Mouse (Mus musculus) hindbrain, postnatal 0 days (tissue): ENCODE results near the gene Dars. TPM values are rescaled to one million over a fixed set of nuclear protein-coding genes. Genes with fewer than 3 reads are reported as not detected.

Experiments
- ATAC-seq: fragments of 200-750 bp; cut with Nextera tagmentation; 2 replicates; pipeline ENCODE4 v1.8.0; 2017; ENCODE audit warnings: mild to moderate bottlenecking, moderate TSS enrichment, moderate library complexity
- DNase-seq: peaks from one replicate; pipeline ENCODE4 v3.0.0-alpha.2; 2015; ENCODE audit warnings: low spot score
- H3K27ac ChIP-seq: fragments of 300-500 bp; sonication (generic); 2 replicates; pipeline ENCODE4 v1.5.1; 2014; ENCODE audit warnings: mild to moderate bottlenecking
- H3K27me3 ChIP-seq: fragments of 300-500 bp; sonication (generic); 2 replicates; pipeline ENCODE4 v1.6.1; 2014; ENCODE audit warnings: low read length, mixed read lengths; ENCODE audit not compliant: insufficient read depth
- H3K36me3 ChIP-seq: fragments of 300-500 bp; sonication (generic); 2 replicates; pipeline ENCODE4 v1.6.1; 2014; ENCODE audit warnings: low read length, mixed read lengths; ENCODE audit not compliant: insufficient read depth
- H3K4me1 ChIP-seq: fragments of 300-500 bp; sonication (generic); 2 replicates; pipeline ENCODE4 v1.6.1; 2014; ENCODE audit warnings: antibody characterized with exemption, low read length, mixed read lengths; ENCODE audit not compliant: insufficient read depth
- H3K4me2 ChIP-seq: fragments of 300-500 bp; sonication (generic); 2 replicates; pipeline ENCODE4 v1.6.1; 2014; ENCODE audit warnings: low read depth, mild to moderate bottlenecking, low read length, moderate library complexity, mixed read lengths
- H3K4me3 ChIP-seq: fragments of 300-500 bp; sonication (generic); 2 replicates; pipeline ENCODE4 v1.5.1; 2014; ENCODE audit warnings: low read length
- H3K9ac ChIP-seq: fragments of 300-500 bp; sonication (generic); replicated peaks from 2 replicates; pipeline ENCODE4 v1.6.1; 2014; ENCODE audit warnings: mild to moderate bottlenecking, low read length, moderate library complexity, mixed read lengths
- H3K9me3 ChIP-seq: fragments of 300-500 bp; sonication (generic); 2 replicates; pipeline ENCODE4 v1.6.1; 2016; ENCODE audit warnings: low read length, mixed read lengths
- CTCF ChIP-seq: IDR thresholded peaks from 2 replicates; pipeline ENCODE4 v1.5.1; 2016; ENCODE audit warnings: antibody characterized with exemption, control low read depth, low read depth
- WGBS: fragments of 180-500 bp; shearing (Covaris S2); extraction: QIAGEN DNeasy Blood & Tissue Kit; methylation state at CpG from one replicate; pipeline ENCODE4 v1.1.7; 2014; 5-methylcytosine and 5-hydroxymethylcytosine counted together
- polyA plus RNA-seq: library from polyadenylated mRNA; unstranded; fragments of >200 nt; fragmentation: Nextera tagmentation; extraction: Ambion mirVana; gene quantifications from 2 replicates; pipeline ENCODE4 v1.2.1, GENCODE M21; 2015
- total RNA-seq: library from RNA; depleted of rRNA; stranded (reverse); fragments of >200 nt; gene quantifications from 2 replicates; pipeline ENCODE4 v1.2.3, GENCODE M21; 2014

Dars gene
- total and polyA plus RNA-seq, 2 experiments from 2014 or later: 53.8 to 130 TPM

- H3K4me2 ChIP-seq: no peak overlapping the region
- no peak for ATAC-seq
- WGBS: 40% methylated on average over 5 of the region's 5 CpGs
Observed at GRCm38 (mm10) chr1:128441129-128441473, 23.9 kb upstream of the Dars start.

DNA sequence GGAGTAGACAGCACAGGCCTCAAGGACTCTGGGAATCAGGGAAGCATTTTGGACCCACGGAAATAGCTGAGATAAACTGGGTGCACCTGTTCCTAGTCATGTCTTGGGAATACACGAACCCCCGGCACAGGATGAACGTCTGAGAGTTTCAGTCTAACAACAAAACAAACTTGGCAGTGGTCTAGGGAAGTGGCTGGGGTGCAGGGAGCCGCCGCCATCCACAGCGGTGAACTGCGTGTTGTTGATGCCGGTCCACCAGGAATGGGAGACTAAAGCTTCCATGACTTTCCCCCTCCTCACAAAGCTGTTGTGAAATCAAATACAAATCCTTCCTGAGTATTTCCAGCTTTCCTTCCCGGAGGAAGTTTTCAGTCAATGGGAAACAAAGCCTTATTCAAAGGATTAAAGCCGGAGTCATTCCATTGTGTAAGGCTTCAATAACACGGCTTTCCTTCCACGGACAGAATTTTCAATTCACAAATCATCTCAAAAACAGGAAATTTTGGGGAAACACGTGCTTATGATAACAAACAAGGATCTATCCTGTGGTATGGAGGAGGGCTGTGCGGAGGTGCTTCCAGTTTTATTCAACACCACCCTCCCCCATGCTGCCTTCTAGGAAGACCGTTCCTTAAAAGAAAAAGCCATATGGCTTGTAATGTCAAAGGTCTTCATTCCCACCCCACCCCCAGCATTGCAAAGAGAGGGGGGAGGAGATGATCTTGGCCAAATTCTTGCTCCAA, 23.4 kb upstream of the Dars start:
- no peaks in the 10 kb centered on the region for H3K36me3 ChIP-seq
- DNase-seq: no peak
- no peaks in the 10 kb centered on the region for H3K27me3 ChIP-seq
- H3K27ac ChIP-seq: no peak overlapping the region
- H3K4me2 ChIP-seq: no peak overlapping the region
- H3K4me1 ChIP-seq: no peaks in the 10 kb centered on the region
- no peak overlapping the region for H3K9ac ChIP-seq
- H3K4me3 ChIP-seq: no peak overlapping the region
- no peak for TF ChIP-seq CTCF
- 36% methylated on average over 16 of the region's 16 CpGs for WGBS
- no peak for ATAC-seq
- H3K9me3 ChIP-seq: no peaks in the 10 kb centered on the region

More at GRCm38 (mm10) chr1:128441129-128441473, 23.9 kb upstream of the Dars start:
- H3K36me3 ChIP-seq: no peaks in the 10 kb centered on the region
- H3K4me1 ChIP-seq: no peaks in the 10 kb centered on the region
- no peak for DNase-seq
- no peak overlapping the region for H3K4me3 ChIP-seq
- no peaks in the 10 kb centered on the region for H3K9me3 ChIP-seq
- H3K27ac ChIP-seq: no peak overlapping the region
- H3K9ac ChIP-seq: no peak overlapping the region
- no peaks in the 10 kb centered on the region for H3K27me3 ChIP-seq
- no peak for TF ChIP-seq CTCF

DNA sequence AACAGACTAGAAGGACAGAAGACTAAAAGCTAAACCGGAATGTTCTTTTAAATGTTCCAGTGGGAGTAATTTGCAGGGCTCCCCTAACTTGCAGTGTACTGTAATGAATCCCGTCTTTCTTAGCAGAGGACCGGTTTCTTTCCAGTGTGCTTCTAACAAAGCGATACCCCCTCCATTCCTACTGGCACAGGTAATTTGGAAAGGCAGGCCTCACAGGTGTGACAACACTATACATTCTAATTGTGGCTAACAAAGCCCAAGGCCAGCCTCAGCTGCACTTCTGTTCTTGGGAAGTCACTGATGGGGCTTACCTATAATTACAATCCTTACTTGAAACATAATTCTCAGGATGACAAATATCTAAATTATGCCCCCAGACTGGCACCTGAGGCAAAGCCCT, 22.4 kb upstream of the Dars start:
- H3K4me3 ChIP-seq: no peak overlapping the region
- no peak for ATAC-seq
- WGBS: 89% methylated on average over 4 of the region's 4 CpGs

DNA sequence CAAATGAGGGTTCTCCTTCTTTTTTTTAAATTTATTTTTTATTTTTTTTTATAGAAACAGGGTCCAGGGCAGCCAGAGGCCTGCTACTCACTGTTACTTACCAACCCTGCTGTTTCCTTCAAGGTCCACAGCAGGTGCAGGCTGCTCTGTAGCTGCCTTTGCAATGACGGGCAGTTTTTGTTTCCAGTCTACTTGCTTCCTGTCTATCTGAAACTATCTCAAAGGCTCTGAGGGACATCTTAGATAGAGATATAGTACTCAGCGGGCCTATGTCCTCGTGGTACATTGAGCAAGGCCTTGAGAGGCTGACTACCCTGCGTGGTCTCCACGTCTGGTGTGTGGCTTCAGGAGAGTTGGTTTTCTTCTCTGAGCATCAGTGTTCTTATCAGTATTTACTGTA, 21.4 kb upstream of the Dars start:
- no peak for DNase-seq
- TF ChIP-seq CTCF: no peak

More for the DNA sequence above, 22.4 kb upstream of the Dars start:
- H3K9ac ChIP-seq: no peak overlapping the region
- H3K27ac ChIP-seq: no peak overlapping the region
- H3K4me1 ChIP-seq: no peaks in the 10 kb centered on the region
- no peaks in the 10 kb centered on the region for H3K27me3 ChIP-seq
- DNase-seq: no peak
- H3K36me3 ChIP-seq: no peaks in the 10 kb centered on the region
- TF ChIP-seq CTCF: no peak
- no peaks in the 10 kb centered on the region for H3K9me3 ChIP-seq
- no peak overlapping the region for H3K4me2 ChIP-seq

GRCm38 (mm10) chr1:128437276-128437675, 20.1 kb upstream of the Dars start:
- ATAC-seq: no peak
- Histone ChIP-seq H3K27ac (no peak overlapping the region), H3K36me3 (no peaks in the 10 kb centered on the region), H3K4me1 (no peaks in the 10 kb centered on the region), H3K4me3 (no peak overlapping the region), H3K9me3 (no peaks in the 10 kb centered on the region), H3K4me2 (no peak overlapping the region), H3K9ac (no peak overlapping the region), H3K27me3 (no peaks in the 10 kb centered on the region)
- 65% methylated on average over 1 of the region's 1 CpGs for WGBS
- TF ChIP-seq CTCF: no peak
- DNase-seq: no peak

More for the DNA sequence above, 21.4 kb upstream of the Dars start:
- no peak overlapping the region for H3K9ac ChIP-seq
- no peaks in the 10 kb centered on the region for H3K9me3 ChIP-seq
- ATAC-seq: no peak
- no peak overlapping the region for H3K4me3 ChIP-seq
- no peak overlapping the region for H3K4me2 ChIP-seq
- H3K27ac ChIP-seq: no peak overlapping the region
- WGBS: 79% methylated on average over 5 of the region's 5 CpGs
- H3K36me3 ChIP-seq: no peaks in the 10 kb centered on the region
- no peaks in the 10 kb centered on the region for H3K27me3 ChIP-seq
- H3K4me1 ChIP-seq: no peaks in the 10 kb centered on the region

GRCm38 (mm10) chr1:128436015-128436414, 18.8 kb upstream of the Dars start:
- DNase-seq (no peak), ATAC-seq (no peak)
- TF ChIP-seq CTCF: no peak
- Histone ChIP-seq H3K27ac (no peak overlapping the region), H3K9ac (no peak overlapping the region), H3K4me1 (no peaks in the 10 kb centered on the region), H3K27me3 (no peaks in the 10 kb centered on the region), H3K4me3 (no peak overlapping the region), H3K9me3 (no peaks in the 10 kb centered on the region), H3K36me3 (no peaks in the 10 kb centered on the region), H3K4me2 (no peak overlapping the region)
- WGBS: 95% methylated on average over 3 of the region's 3 CpGs

DNA sequence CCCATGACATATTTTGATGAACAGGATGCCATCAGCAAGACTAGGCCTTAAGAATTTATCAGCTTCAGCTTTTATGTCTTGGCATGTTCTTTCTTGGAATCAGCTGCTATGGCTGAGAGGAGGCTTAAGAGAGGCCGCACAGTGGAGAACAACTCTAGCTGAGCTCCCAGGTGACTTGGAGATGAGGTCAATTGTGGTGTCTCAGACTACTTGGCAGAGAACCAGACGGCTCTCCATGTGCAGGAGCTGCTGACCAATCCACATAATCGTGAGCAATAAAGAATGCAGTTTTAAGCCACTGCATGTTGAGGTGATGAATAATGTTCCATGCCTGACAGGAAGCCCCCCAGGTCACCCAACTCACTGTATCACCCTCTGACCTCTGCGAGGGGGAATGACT, 18.4 kb upstream of the Dars start:
- no peak overlapping the region for H3K4me2 ChIP-seq
- H3K9me3 ChIP-seq: no peaks in the 10 kb centered on the region
- H3K27ac ChIP-seq: no peak overlapping the region
- H3K4me1 ChIP-seq: no peaks in the 10 kb centered on the region
- H3K36me3 ChIP-seq: no peaks in the 10 kb centered on the region
- no peaks in the 10 kb centered on the region for H3K27me3 ChIP-seq
- no peak overlapping the region for H3K9ac ChIP-seq
- H3K4me3 ChIP-seq: no peak overlapping the region
- ATAC-seq: no peak
- DNase-seq: no peak
- no peak for TF ChIP-seq CTCF
- 78% methylated on average over 4 of the region's 4 CpGs for WGBS
